Mouse (Mus musculus): ENCODE data around the gene Lama4. TPM values are rescaled to one million over a fixed set of nuclear protein-coding genes. Genes with fewer than 3 reads are reported as not detected.

Lama4 gene
- total RNA-seq, 2 experiments from 2014 or later = not detected

GRCm38 (mm10) chr10:39045111-39045510 lies 79.8 kb downstream of the Lama4 start:
- ATAC-seq (replicated peaks; ENCODE audit: poor library complexity) = no peak

GRCm38 (mm10) chr10:39047775-39048174 lies 82.5 kb downstream of the Lama4 start:
- no peak for ATAC-seq (replicated peaks; ENCODE audit: poor library complexity)

- ATAC-seq (replicated peaks; ENCODE audit: poor library complexity) = no peak
Measured at GRCm38 (mm10) chr10:39049581-39050294, 84.4 kb downstream of the Lama4 start.

- ATAC-seq (replicated peaks; ENCODE audit: poor library complexity) = no peak
Measured at GRCm38 (mm10) chr10:39056050-39056449, 90.7 kb downstream of the Lama4 start.

- ATAC-seq (replicated peaks; ENCODE audit: poor library complexity) = peak; percentile 88
Measured at GRCm38 (mm10) chr10:39064732-39065131, 99.4 kb downstream of the Lama4 start.

GRCm38 (mm10) chr10:39065449-39065848 lies 100.1 kb downstream of the Lama4 start:
- no peak for ATAC-seq (replicated peaks; ENCODE audit: poor library complexity)

- ATAC-seq (replicated peaks; ENCODE audit: poor library complexity) = no peak
Measured at GRCm38 (mm10) chr10:39066061-39066460, 100.7 kb downstream of the Lama4 start.

- peak; percentile 98 for ATAC-seq (replicated peaks; ENCODE audit: poor library complexity)
Measured at GRCm38 (mm10) chr10:39066962-39067361, 101.6 kb downstream of the Lama4 start.

GRCm38 (mm10) chr10:39072048-39072447 lies 106.7 kb downstream of the Lama4 start:
- no peak for ATAC-seq (replicated peaks; ENCODE audit: poor library complexity)

GRCm38 (mm10) chr10:39096981-39097380 lies 131.7 kb downstream of the Lama4 start:
- ATAC-seq (replicated peaks; ENCODE audit: poor library complexity) = no peak

- ATAC-seq (replicated peaks; ENCODE audit: poor library complexity) = no peak
Measured at GRCm38 (mm10) chr10:39098746-39099145, 133.4 kb downstream of the Lama4 start.

- ATAC-seq (replicated peaks; ENCODE audit: poor library complexity) = no peak
Measured at GRCm38 (mm10) chr10:39104803-39105449, 139.6 kb downstream of the Lama4 start.

GRCm38 (mm10) chr10:39106413-39106812 lies 141.1 kb downstream of the Lama4 start:
- no peak for ATAC-seq (replicated peaks; ENCODE audit: poor library complexity)

- no peak for ATAC-seq (replicated peaks; ENCODE audit: poor library complexity)
Measured at GRCm38 (mm10) chr10:39106935-39107334, 141.6 kb downstream of the Lama4 start.

GRCm38 (mm10) chr10:39108837-39109488 lies 143.6 kb downstream of the Lama4 start:
- peak; percentile 81 for ATAC-seq (replicated peaks; ENCODE audit: poor library complexity)

GRCm38 (mm10) chr10:39109489-39109874 lies 144.2 kb downstream of the Lama4 start:
- ATAC-seq (replicated peaks; ENCODE audit: poor library complexity) = no peak

- ATAC-seq (replicated peaks; ENCODE audit: poor library complexity) = peak; percentile 87
Measured at GRCm38 (mm10) chr10:39121412-39121811, 156.1 kb downstream of the Lama4 start.

GRCm38 (mm10) chr10:39133462-39134310 lies 168.4 kb downstream of the Lama4 start, which contains the start of the genes Fam229b and Tube1:
Fam229b (minus strand) TSS chr10:39133914.
Tube1 (plus strand) TSS chr10:39133976.
- peak; percentile 99 for ATAC-seq (replicated peaks; ENCODE audit: poor library complexity)

GRCm38 (mm10) chr10:39137766-39138165 lies 172.5 kb downstream of the Lama4 start:
- no peak for ATAC-seq (replicated peaks; ENCODE audit: poor library complexity)

GRCm38 (mm10) chr10:39138761-39139160 lies 173.4 kb downstream of the Lama4 start:
- no peak for ATAC-seq (replicated peaks; ENCODE audit: poor library complexity)

- no peak for ATAC-seq (replicated peaks; ENCODE audit: poor library complexity)
Measured at GRCm38 (mm10) chr10:39140843-39141242, 175.5 kb downstream of the Lama4 start.

All from megakaryocyte progenitor cell, adult 5-6 weeks (primary cell).